Mouse (Mus musculus) CD4-positive naive resting alpha-beta T cell, adult 57 days (primary cell): Measurements from ENCODE around the gene Bmt2. TPM values are rescaled to one million over a fixed set of nuclear protein-coding genes. Genes with fewer than 3 reads are reported as not detected.

Experiments used
- total RNA-seq: library from RNA; stranded (reverse); gene quantifications from one replicate; pipeline ENCODE4 v1.2.4, GENCODE M21; 2023

Bmt2 gene
- 24.0 TPM for total RNA-seq

GRCm38 (mm10) chr6:13677818-13678282 lies at the start of gene Bmt2:
Bmt2 (minus strand) TSS chr6:13677966.

GRCm38 (mm10) chr6:13607621-13608493 lies 69.9 kb downstream of the Bmt2 start, which contains the start of gene Tmem168:
Tmem168 (minus strand) TSS chr6:13608100.

Other genes starting within 250 kb of the Bmt2 start
- 48.8 TPM for gene Tmem168, start 69.9 kb downstream of the Bmt2 start, total RNA-seq
- gene Gpr85, start 162.0 kb upstream of the Bmt2 start, total RNA-seq = 0.30 TPM
- 32.1 TPM for gene 2610001J05Rik, start 193.6 kb upstream of the Bmt2 start, total RNA-seq